ENCODE assay signal across 8 mouse cellular contexts in genomic region chr14:54432078-54432836, GRCm38 (mm10). TPM values are rescaled to one million over a fixed set of nuclear protein-coding genes. Genes with fewer than 3 reads are reported as not detected.
A peak's percentile ranks its signal among the peaks of the same experiment; 100 is the strongest.
DNase-seq lines count a peak whose midpoint lies in the region.

No protein-coding gene starts in this region.

- intact Hi-C loops in heart, postnatal 36 days (cut with DNase I) = no loop called here

- peak; percentile 54 for DNase-seq in urinary bladder, adult 2 months (ENCODE audit: low spot score)
- no peak for DNase-seq in urinary bladder, postnatal 10 days (ENCODE audit: low spot score)
- peak; percentile 58 for DNase-seq in embryo, embryonic 9.5 days (ENCODE audit: extremely low spot score)
- DNase-seq in heart, postnatal 36 days = peak; percentile 46 to 60
- DNase-seq in liver = peak; percentile 30
- peak; percentile 48 for DNase-seq in naive thymus-derived CD4-positive, alpha-beta T cell, adult 2 months (ENCODE audit: low read depth)
- no peak for DNase-seq in right cerebral cortex, adult 2 months (ENCODE audit: low spot score in 2 of 2)
- DNase-seq in cerebellum, adult 9-10 months = no peak

RNA-seq across cellular contexts. Expression of gene Mmp14, which starts 0.8 kb away (rescaled TPM):
- 202 and 226 TPM in 2 replicates for polyA plus RNA-seq in urinary bladder, adult 2 months (2012; rRNA removed)
- 10 to 100 TPM; 12.6 to 19.1 TPM for total RNA-seq in heart, postnatal 36 days (2021)

RNA-seq across cellular contexts. Expression of gene Mrpl52, which starts 5.5 kb away (rescaled TPM):
- 221 and 233 TPM in 2 replicates for polyA plus RNA-seq in urinary bladder, adult 2 months (2012; rRNA removed)
- 100 to 1,000 TPM; 118 to 126 TPM for total RNA-seq in heart, postnatal 36 days (2021)

RNA-seq across cellular contexts. Expression of gene Slc7a7, which starts 14.7 kb away (rescaled TPM):
- polyA plus RNA-seq in urinary bladder, adult 2 months (2012; rRNA removed) = 8.9 TPM in 2 replicates
- total RNA-seq in heart, postnatal 36 days (2021) = 1 to 10 TPM; 4.1 to 6.1 TPM

RNA-seq across cellular contexts. Expression of gene Lrp10, which starts 31.7 kb away (rescaled TPM):
- polyA plus RNA-seq in urinary bladder, adult 2 months (2012; rRNA removed) = 81.0 and 93.8 TPM in 2 replicates
- 10 to 100 TPM; 55.5 to 57.6 TPM for total RNA-seq in heart, postnatal 36 days (2021)

RNA-seq across cellular contexts. Expression of gene Rem2, which starts 43.6 kb away (rescaled TPM):
- polyA plus RNA-seq in urinary bladder, adult 2 months (2012; rRNA removed) = 0.28 and 0.32 TPM in 2 replicates
- total RNA-seq in heart, postnatal 36 days (2021) = not detected

Comparison
In these comparisons a context has a peak if more than half of its experiments do, and no peak if none do; other contexts are left out.
1. DNase-seq: peak in urinary bladder, adult 2 months (single experiment), embryo, embryonic 9.5 days (single experiment), heart, postnatal 36 days (2 of 2), liver (single experiment) and naive thymus-derived CD4-positive, alpha-beta T cell, adult 2 months (single experiment); none in urinary bladder, postnatal 10 days (single experiment), right cerebral cortex, adult 2 months (0 of 2) and cerebellum, adult 9-10 months (single experiment).